Mouse (Mus musculus) heart, embryonic 16.5 days (tissue): ENCODE results near the gene Theg. TPM values are rescaled to one million over a fixed set of nuclear protein-coding genes. Genes with fewer than 3 reads are reported as not detected.

Source experiments
- ATAC-seq: fragments of 200-750 bp; cut with Nextera tagmentation; replicated peaks from 2 replicates; pipeline ENCODE4 v1.8.0; 2017; ENCODE audit warnings: moderate number of reproducible peaks; ENCODE audit not compliant: insufficient read depth, low FRiP score; ENCODE audit errors: extremely low read depth
- H3K27ac ChIP-seq: fragments of 300-500 bp; sonication (generic); 2 replicates; pipeline ENCODE4 v1.5.1; 2014; ENCODE audit warnings: mild to moderate bottlenecking, low read length, control low read depth, moderate library complexity
- H3K27me3 ChIP-seq: fragments of 300-500 bp; sonication (generic); 2 replicates; pipeline ENCODE4 v1.6.1; 2014; ENCODE audit warnings: low read length, mixed read lengths; ENCODE audit not compliant: control insufficient read depth, insufficient read depth
- H3K36me3 ChIP-seq: fragments of 300-500 bp; sonication (generic); 2 replicates; pipeline ENCODE4 v1.6.1; 2014; ENCODE audit not compliant: control insufficient read depth, insufficient read depth
- H3K4me1 ChIP-seq: fragments of 300-500 bp; sonication (generic); 2 replicates; pipeline ENCODE4 v1.6.1; 2014; ENCODE audit warnings: low read length, mixed read lengths; ENCODE audit not compliant: control insufficient read depth, insufficient read depth
- H3K4me2 ChIP-seq: fragments of 300-500 bp; sonication (generic); 2 replicates; pipeline ENCODE4 v1.6.1; 2014; ENCODE audit warnings: low read depth, mild to moderate bottlenecking, control low read depth, low read length
- H3K4me3 ChIP-seq: fragments of 300-500 bp; sonication (generic); 2 replicates; pipeline ENCODE4 v1.5.1; 2014; ENCODE audit warnings: mild to moderate bottlenecking, control low read depth, low read length
- H3K9ac ChIP-seq: fragments of 300-500 bp; sonication (generic); 2 replicates; pipeline ENCODE4 v1.6.1; 2014; ENCODE audit warnings: low read length, control low read depth
- H3K9me3 ChIP-seq: fragments of 300-500 bp; sonication (generic); replicated peaks from 2 replicates; pipeline ENCODE4 v1.6.1; 2016; ENCODE audit warnings: low read length; ENCODE audit not compliant: control insufficient read depth
- WGBS: fragments of 180-500 bp; shearing (Covaris S2); extraction: QIAGEN DNeasy Blood & Tissue Kit; methylation state at CpG from one replicate; pipeline ENCODE4 v1.1.7; 2014; 5-methylcytosine and 5-hydroxymethylcytosine counted together
- polyA plus RNA-seq: library from polyadenylated mRNA; unstranded; fragments of >200 nt; fragmentation: Nextera tagmentation; extraction: Ambion mirVana; gene quantifications from 2 replicates; pipeline ENCODE4 v1.2.1, GENCODE M21; 2015

Gene Theg
- polyA plus RNA-seq, 1 experiment from 2014 or later: not detected

- WGBS: 16% methylated on average over 8 of the region's 8 CpGs
- Histone ChIP-seq H3K27me3 (peaks cover 34% of the 10 kb centered on the region), H3K4me3 (no peak overlapping the region), H3K9ac (no peak overlapping the region), H3K27ac (no peak overlapping the region), H3K4me1 (peaks cover 18% of the 10 kb centered on the region), H3K36me3 (no peaks in the 10 kb centered on the region), H3K9me3 (no peaks in the 10 kb centered on the region), H3K4me2 (no peak overlapping the region)
- ATAC-seq: no peak
Observed at GRCm38 (mm10) chr10:79615860-79616259, 28.7 kb upstream of the Theg start.

GRCm38 (mm10) chr10:79614305-79614643 is 27.1 kb upstream of the Theg start:
- no peak overlapping the region; the same call in 1 of the 2 replicates for H3K9ac ChIP-seq
- H3K9me3 ChIP-seq: no peaks in the 10 kb centered on the region
- H3K27ac ChIP-seq: no peak overlapping the region
- peaks cover 18% of the 10 kb centered on the region for H3K4me1 ChIP-seq
- peak overlapping the region; percentile 96 for H3K4me2 ChIP-seq
- H3K36me3 ChIP-seq: no peaks in the 10 kb centered on the region
- peaks cover 38% of the 10 kb centered on the region for H3K27me3 ChIP-seq
- no peak; the same call in 1 of the 2 replicates for ATAC-seq
- 76% methylated on average over 1 of the region's 1 CpGs for WGBS
- peak overlapping the region; percentile 66 for H3K4me3 ChIP-seq

GRCm38 (mm10) chr10:79613578-79614304 is 26.6 kb upstream of the Theg start, which contains the start of gene C2cd4c:
Gene C2cd4c (minus strand): TSS chr10:79614025.
- Histone ChIP-seq H3K9ac (peak within 1 kb of the TSS; percentile 66), H3K27ac (no peak within 1 kb of the TSS), H3K27me3 (peaks cover 42% of the 10 kb centered on the region), H3K4me2 (peak within 1 kb of the TSS; percentile 96), H3K36me3 (no peaks in the 10 kb centered on the region), H3K9me3 (no peaks in the 10 kb centered on the region), H3K4me3 (peak within 1 kb of the TSS; percentile 66), H3K4me1 (peaks cover 18% of the 10 kb centered on the region)
- WGBS: 1% methylated on average over 60 of the region's 60 CpGs
- ATAC-seq: peak; percentile 28; the same call in 1 of the 2 replicates

GRCm38 (mm10) chr10:79612192-79613135 is 25.3 kb upstream of the Theg start:
- no peaks in the 10 kb centered on the region for H3K9me3 ChIP-seq
- no peak for ATAC-seq
- H3K27me3 ChIP-seq: peaks cover 42% of the 10 kb centered on the region
- H3K9ac ChIP-seq: no peak overlapping the region
- WGBS: 10% methylated on average over 51 of the region's 51 CpGs
- H3K4me3 ChIP-seq: peak overlapping the region; percentile 18; the same call in 1 of the 2 replicates
- H3K27ac ChIP-seq: no peak overlapping the region
- H3K36me3 ChIP-seq: no peaks in the 10 kb centered on the region
- H3K4me1 ChIP-seq: peaks cover 18% of the 10 kb centered on the region
- H3K4me2 ChIP-seq: peak overlapping the region; percentile 45; the same call in 1 of the 2 replicates

GRCm38 (mm10) chr10:79611296-79611695 is 24.2 kb upstream of the Theg start:
- no peak overlapping the region for H3K4me3 ChIP-seq

GRCm38 (mm10) chr10:79609276-79609675 is 22.1 kb upstream of the Theg start:
- no peak overlapping the region for H3K4me2 ChIP-seq
- no peak overlapping the region for H3K4me3 ChIP-seq
- H3K27me3 ChIP-seq: peaks cover 35% of the 10 kb centered on the region
- H3K9me3 ChIP-seq: 0 out of 2 replicates have a peak, but pooled peaks cover 3% of the 10 kb centered on the region
- 84% methylated on average over 3 of the region's 3 CpGs for WGBS
- H3K9ac ChIP-seq: no peak overlapping the region
- no peak for ATAC-seq
- H3K27ac ChIP-seq: no peak overlapping the region
- peaks cover 18% of the 10 kb centered on the region for H3K4me1 ChIP-seq
- no peaks in the 10 kb centered on the region for H3K36me3 ChIP-seq

More at GRCm38 (mm10) chr10:79611296-79611695, 24.2 kb upstream of the Theg start:
- no peak overlapping the region for H3K27ac ChIP-seq
- H3K9me3 ChIP-seq: no peaks in the 10 kb centered on the region
- WGBS: 31% methylated on average over 5 of the region's 5 CpGs
- no peaks in the 10 kb centered on the region for H3K36me3 ChIP-seq
- peaks cover 18% of the 10 kb centered on the region for H3K4me1 ChIP-seq
- no peak overlapping the region for H3K4me2 ChIP-seq
- H3K27me3 ChIP-seq: peaks cover 42% of the 10 kb centered on the region
- ATAC-seq: no peak
- H3K9ac ChIP-seq: no peak overlapping the region

- Histone ChIP-seq H3K27me3 (peaks cover 21% of the 10 kb centered on the region), H3K4me3 (no peak overlapping the region), H3K36me3 (no peaks in the 10 kb centered on the region), H3K9ac (no peak overlapping the region), H3K4me1 (peaks cover 9% of the 10 kb centered on the region), H3K4me2 (no peak overlapping the region), H3K9me3 (0 out of 2 replicates have a peak, but pooled peaks cover 3% of the 10 kb centered on the region), H3K27ac (no peak overlapping the region)
- no peak for ATAC-seq
- 45% methylated on average over 2 of the region's 2 CpGs for WGBS
Observed at GRCm38 (mm10) chr10:79607892-79608291, 20.8 kb upstream of the Theg start.

GRCm38 (mm10) chr10:79606537-79606936 is 19.4 kb upstream of the Theg start:
- Histone ChIP-seq H3K9me3 (0 out of 2 replicates have a peak, but pooled peaks cover 3% of the 10 kb centered on the region), H3K9ac (no peak overlapping the region), H3K27ac (no peak overlapping the region), H3K27me3 (peaks cover 10% of the 10 kb centered on the region; the same call in 1 of the 2 replicates), H3K4me3 (no peak overlapping the region), H3K4me1 (no peaks in the 10 kb centered on the region), H3K36me3 (no peaks in the 10 kb centered on the region), H3K4me2 (no peak overlapping the region)
- ATAC-seq: no peak
- WGBS: 66% methylated on average over 4 of the region's 4 CpGs

GRCm38 (mm10) chr10:79597936-79598230 is 10.8 kb upstream of the Theg start:
- H3K36me3 ChIP-seq: no peaks in the 10 kb centered on the region
- no peak overlapping the region for H3K4me3 ChIP-seq
- H3K4me2 ChIP-seq: no peak overlapping the region
- no peak overlapping the region for H3K27ac ChIP-seq
- WGBS: 61% methylated on average over 4 of the region's 4 CpGs
- H3K9me3 ChIP-seq: no peaks in the 10 kb centered on the region
- H3K4me1 ChIP-seq: no peaks in the 10 kb centered on the region
- ATAC-seq: no peak
- no peak overlapping the region for H3K9ac ChIP-seq
- peaks cover 19% of the 10 kb centered on the region for H3K27me3 ChIP-seq
